In the genomic region with DNA sequence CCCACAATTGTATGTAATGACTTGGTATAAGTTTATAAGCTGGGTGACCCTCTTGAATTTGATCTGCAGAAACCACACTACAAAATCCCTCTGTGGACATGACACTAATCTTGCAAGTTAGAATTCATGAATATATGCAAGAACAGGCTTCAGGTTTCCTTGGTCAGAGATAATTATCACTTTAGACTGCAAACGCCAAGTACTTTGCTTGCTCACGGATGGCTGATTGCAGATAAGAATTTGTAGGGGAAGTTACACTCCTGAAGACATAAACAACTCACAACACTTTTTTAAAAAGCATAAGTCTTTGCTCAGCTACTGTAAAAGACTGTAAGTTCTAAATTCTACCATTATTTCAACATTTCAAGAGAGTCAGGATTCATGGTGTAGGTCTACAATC, we compare ENCODE assay signal across 25 mouse cellular contexts. TPM values are rescaled to one million over a fixed set of nuclear protein-coding genes. Genes with fewer than 3 reads are reported as not detected.
DNase-seq lines count a peak whose midpoint lies in the region; ATAC-seq and TF ChIP-seq lines count a peak whose summit lies in the region.
"Had no signal": no experiment of that assay in that cellular context is flagged by ENCODE, and none has a peak within 500 bp of the region (broad histone marks: within the 10 kb centered on the region; RNA-seq: fewer than 3 reads in every experiment).

No protein-coding gene starts in this region.

- peak; percentile 61 to 84 for TF ChIP-seq EP300 in MEL (IDR thresholded peaks at IDR 0.05; ENCODE audit: low read depth in 1 of 2, low read length in 2 of 2)
- TF ChIP-seq EP300 in liver, postnatal 0 days (IDR thresholded peaks at IDR 0.05; ENCODE audit: low read depth): no peak; the same call in 1 of the 2 replicates

- WGBS in liver, postnatal 0 days (ENCODE audit: insufficient replicate concordance): 29% methylated on average over 2 of the region's 2 CpGs
- WGBS in forebrain, embryonic 10.5 days: 77% methylated on average over 2 of the region's 2 CpGs

- H3K9me3 ChIP-seq in MEL (replicated peaks; ENCODE audit: insufficient read depth, low read length): no peaks in the 10 kb centered on the region
- H3K9me3 ChIP-seq in liver, postnatal 0 days (ENCODE audit: low read length): no peaks in the 10 kb centered on the region
- no peaks in the 10 kb centered on the region for H3K9me3 ChIP-seq in forebrain, embryonic 10.5 days
- H3K9me3 ChIP-seq: embryonic facial prominence, embryonic 15.5 days; forebrain, embryonic 13.5 days; heart, embryonic 15.5 days; hindbrain, embryonic 10.5 days had no signal

- peaks cover 3 to 16% of the 10 kb centered on the region in 2 experiments for H3K36me3 ChIP-seq in MEL (ENCODE audit: control insufficient read depth in 1 of 2, insufficient read depth in 2 of 2, low read length in 2 of 2)
- no peaks in the 10 kb centered on the region for H3K36me3 ChIP-seq in liver, postnatal 0 days (replicated peaks; ENCODE audit: insufficient read depth, low read length)
- no peaks in the 10 kb centered on the region for H3K36me3 ChIP-seq in forebrain, embryonic 10.5 days (replicated peaks)
- H3K36me3 ChIP-seq: embryonic facial prominence, embryonic 15.5 days; heart, embryonic 15.5 days; hindbrain, embryonic 10.5 days had no signal

- TF ChIP-seq CTCF in MEL (IDR thresholded peaks at IDR 0.05 in 2 of 3, conservative IDR thresholded peaks at IDR 0.05 in 1 of 3; ENCODE audit: control insufficient read depth in 1 of 3, insufficient read depth in 1 of 3, low read depth in 2 of 3, low read length in 3 of 3, poor library complexity in 1 of 3, severe bottlenecking in 1 of 3): no peak
- no peak for TF ChIP-seq CTCF in liver, postnatal 0 days (IDR thresholded peaks at IDR 0.05; ENCODE audit: low read depth)

- TF ChIP-seq RAD21 in MEL (IDR thresholded peaks at IDR 0.05; ENCODE audit: low read depth, low read length): no peak

- no peaks in the 10 kb centered on the region for H3K79me2 ChIP-seq in MEL (ENCODE audit: control insufficient read depth, insufficient read depth, low read length, poor library complexity)

- TF ChIP-seq POLR2A in MEL (IDR thresholded peaks at IDR 0.05; ENCODE audit: control insufficient read depth in 1 of 2, insufficient read depth in 1 of 2, low read depth in 1 of 2, low read length in 2 of 2, poor library complexity in 1 of 2): no peak

- peak overlapping the region; percentile 81 for H3K27ac ChIP-seq in MEL (ENCODE audit: control insufficient read depth, low read depth, low read length)
- peak overlapping the region; percentile 62 for H3K27ac ChIP-seq in liver, postnatal 0 days (ENCODE audit: low read depth)
- no peak overlapping the region for H3K27ac ChIP-seq in forebrain, embryonic 10.5 days
- H3K27ac ChIP-seq: embryonic facial prominence, embryonic 15.5 days; forebrain, embryonic 13.5 days; heart, adult 2 months; heart, embryonic 15.5 days; hindbrain, embryonic 10.5 days; hindbrain, embryonic 14.5 days had no signal

- no peak overlapping the region for H3K4me3 ChIP-seq in MEL (ENCODE audit: control insufficient read depth in 1 of 2, insufficient read depth in 1 of 2, low read depth in 2 of 2, low read length in 2 of 2)
- H3K4me3 ChIP-seq in liver, postnatal 0 days (ENCODE audit: low read depth, low read length): no peak overlapping the region
- no peak overlapping the region for H3K4me3 ChIP-seq in forebrain, embryonic 10.5 days
- H3K4me3 ChIP-seq: embryonic facial prominence, embryonic 15.5 days; forebrain, embryonic 13.5 days; heart, adult 2 months; heart, embryonic 15.5 days; hindbrain, embryonic 10.5 days had no signal

- ATAC-seq in erythroid progenitor cell, adult 5-6 weeks (replicated peaks; ENCODE audit: low FRiP score, poor library complexity, severe bottlenecking): peak; percentile 67
- ATAC-seq in liver, postnatal 0 days: no peak
- ATAC-seq: activated CD4-positive, CD25-positive, alpha-beta regulatory T cell, adult 4 months; forebrain, embryonic 13.5 days; forebrain, postnatal 0 days; Patski had no signal

- H3K4me1 ChIP-seq in MEL (ENCODE audit: control insufficient read depth in 1 of 2, insufficient read depth in 2 of 2, low read length in 2 of 2): peaks cover 7 to 10% of the 10 kb centered on the region in 2 experiments
- peaks cover 11% of the 10 kb centered on the region for H3K4me1 ChIP-seq in liver, postnatal 0 days (ENCODE audit: insufficient read depth)
- H3K4me1 ChIP-seq in forebrain, embryonic 10.5 days: no peaks in the 10 kb centered on the region
- H3K4me1 ChIP-seq: embryonic facial prominence, embryonic 15.5 days; forebrain, embryonic 13.5 days; heart, embryonic 15.5 days; hindbrain, embryonic 10.5 days had no signal

- peak overlapping the region; percentile 24; the same call in 1 of the 2 replicates for H3K9ac ChIP-seq in MEL (ENCODE audit: control insufficient read depth, low read depth, low read length, poor library complexity, severe bottlenecking)
- no peak overlapping the region for H3K9ac ChIP-seq in liver, postnatal 0 days (replicated peaks)
- H3K9ac ChIP-seq: embryonic facial prominence, embryonic 15.5 days; forebrain, embryonic 13.5 days; forebrain, postnatal 0 days; heart, embryonic 15.5 days; hindbrain, embryonic 14.5 days had no signal

- no peaks in the 10 kb centered on the region for H3K27me3 ChIP-seq in MEL (ENCODE audit: control insufficient read depth in 1 of 2, insufficient read depth in 2 of 2, low read length in 2 of 2)
- H3K27me3 ChIP-seq in liver, postnatal 0 days (ENCODE audit: insufficient read depth, low read length): no peaks in the 10 kb centered on the region
- H3K27me3 ChIP-seq in forebrain, embryonic 10.5 days (ENCODE audit: poor library complexity, severe bottlenecking): no peaks in the 10 kb centered on the region
- H3K27me3 ChIP-seq: embryonic facial prominence, embryonic 15.5 days; forebrain, embryonic 13.5 days; heart, embryonic 15.5 days; Patski had no signal

- DNase-seq in 416B (ENCODE audit: low read depth) (peak; percentile 17), MEL (ENCODE audit: low read depth, low spot score) (peak; percentile 70)
- DNase-seq in liver, postnatal 0 days: no peak
- no peak for DNase-seq in urinary bladder, postnatal 10 days (ENCODE audit: low spot score)
- DNase-seq in spleen, postnatal 4 days (ENCODE audit: low spot score in 2 of 2): no peak
- no peak for DNase-seq in forebrain, embryonic 10.5 days (ENCODE audit: extremely low spot score, low spot score)
- DNase-seq in layer of hippocampus, postnatal 14 days (ENCODE audit: low spot score in 2 of 2): no peak
- DNase-seq: adrenal gland, adult 2 months; adrenal gland, postnatal 25 days; cerebellum, adult 2 months; cerebellum, postnatal 10 days; embryo, embryonic 11 days; forebrain, postnatal 0 days; gastrocnemius, postnatal 14 days; heart, adult 2 months; heart, postnatal 14 days had no signal

- H3K4me2 ChIP-seq in liver, postnatal 0 days (ENCODE audit: low read depth, low read length): peak overlapping the region; percentile 20; the same call in 1 of the 2 replicates
- H3K4me2 ChIP-seq: embryonic facial prominence, embryonic 15.5 days; forebrain, embryonic 13.5 days; heart, embryonic 11.5 days; heart, embryonic 15.5 days; hindbrain, embryonic 14.5 days had no signal

TF ChIP-seq in MEL, 35 proteins besides CTCF, POLR2A, EP300 and RAD21:
- TF ChIP-seq MXI1 (IDR thresholded peaks at IDR 0.05; ENCODE audit: low read depth, low read length) (0 out of 2 replicates have a peak, but pooled peaks have one; percentile 41), ZC3H11A (IDR thresholded peaks at IDR 0.05; ENCODE audit: low read depth, low read length) (0 out of 2 replicates have a peak, but pooled peaks have one; percentile 1), ZMIZ1 (IDR thresholded peaks at IDR 0.05; ENCODE audit: low read depth, low read length) (no peak), BHLHE40 (IDR thresholded peaks at IDR 0.05; ENCODE audit: borderline replicate concordance, low read depth, low read length) (peak; percentile 72; the same call in 1 of the 2 replicates), RCOR1 (IDR thresholded peaks at IDR 0.05; ENCODE audit: low read depth, low read length) (peak; percentile 69), SIN3A (IDR thresholded peaks at IDR 0.05; ENCODE audit: low read length) (peak; percentile 64), TCF12 (IDR thresholded peaks at IDR 0.05; ENCODE audit: low read depth, low read length) (peak; percentile 68), ZNF384 (IDR thresholded peaks at IDR 0.05; ENCODE audit: low read depth, low read length) (peak; percentile 70), USF2 (IDR thresholded peaks at IDR 0.05; ENCODE audit: borderline replicate concordance in 1 of 2, insufficient read depth in 1 of 2, low read depth in 1 of 2, low read length in 2 of 2) (no peak), HCFC1 (IDR thresholded peaks at IDR 0.05; ENCODE audit: low read depth, low read length) (peak; percentile 19; the same call in 1 of the 2 replicates), ETS1 (IDR thresholded peaks at IDR 0.05; ENCODE audit: low read depth, low read length) (peak; percentile 76), TAL1 (IDR thresholded peaks at IDR 0.05; ENCODE audit: low read length) (no peak), GATA1 (IDR thresholded peaks at IDR 0.05; ENCODE audit: low read depth, low read length) (peak; percentile 91)
TF ChIP-seq in MEL: peak in this region for 10.

RNA-seq across cellular contexts. Expression of a gene that starts 21.1 kb away (rescaled TPM):
- 3.3 and 3.5 TPM in 2 replicates for total RNA-seq in MEL (2012; rRNA removed)
- 1 to 10 TPM in 1 of 2 experiments, not detected in 1; 3.1 TPM for polyA plus RNA-seq in MEL (2012; ENCODE audit: insufficient read depth in 1 of 2, insufficient read length in 2 of 2, low read depth in 1 of 2, low replicate concordance in 2 of 2, missing spikeins in 1 of 2)
- 1,032 and 1,053 TPM in 2 replicates for total RNA-seq in erythroid progenitor cell, adult 5-6 weeks (2015; ENCODE audit: low replicate concordance)
- total RNA-seq in erythroid progenitor cell, adult 5-6 weeks (2017; ENCODE audit: low replicate concordance): 859 and 927 TPM in 2 replicates
- 70.5 and 73.0 TPM in 2 replicates for polyA plus RNA-seq in liver, postnatal 0 days (2015; fragmentation: Nextera tagmentation; extraction: Ambion mirVana)
- polyA plus RNA-seq in forebrain, embryonic 10.5 days (2016; fragmentation: Nextera tagmentation; extraction: Ambion mirVana): 1.2 and 1.3 TPM in 2 replicates
- under 1 TPM; 0.23 to 0.36 TPM for total RNA-seq in layer of hippocampus, postnatal 14 days (2021)
- total RNA-seq: forebrain, postnatal 0 days had no signal

Comparison
In these comparisons a context has a peak if more than half of its experiments do, and no peak if none do; other contexts are left out.
1. DNase-seq: peak in 416B (single experiment) and MEL (single experiment); none in liver, postnatal 0 days (single experiment), urinary bladder, postnatal 10 days (single experiment), spleen, postnatal 4 days (0 of 2), forebrain, embryonic 10.5 days (single experiment) and layer of hippocampus, postnatal 14 days (0 of 2).
2. RNA of a gene that starts 21.1 kb away (total RNA-seq): 859 to 1,053 TPM in erythroid progenitor cell, adult 5-6 weeks; 3.3 to 3.5 TPM in MEL and 0.23 to 0.36 TPM in layer of hippocampus, postnatal 14 days; every median in the first group is over 100 times any median in the second.